Mouse (Mus musculus) mouse embryonic stem cell (cell line): ENCODE data around the gene Vnn1.

Experiments used
- in situ Hi-C, 2 experiments: fragments of 300-500 bp; cut with MboI; formaldehyde crosslinking; loops; 1 replicate in 1 of 2; 3 replicates in 1 of 2; pipeline ENCODE4 v1.14.3; 2019 to 2020; ENCODE audit warnings: low sequenced_read_pairs in 2 of 2, low pct_unique_long_range_greater_than_20kb in 1 of 2, mixed read lengths in 1 of 2; ENCODE audit not compliant: unreplicated experiment in 1 of 2

Vnn1 gene

GRCm38 (mm10) chr10:23894601-23895349 is at the start of gene Vnn1:
Gene Vnn1 (plus strand): TSS chr10:23894688.
- in situ Hi-C loops: no loop called here

GRCm38 (mm10) chr10:23851228-23851912 is 43.1 kb upstream of the Vnn1 start, which contains the start of gene Vnn3:
Gene Vnn3 (plus strand): TSS chr10:23851462.
- in situ Hi-C loops: no loop called here

GRCm38 (mm10) chr10:23852096-23852495 is 42.4 kb upstream of the Vnn1 start:
- in situ Hi-C loops: no loop called here

GRCm38 (mm10) chr10:23864362-23865312 is 29.9 kb upstream of the Vnn1 start:
- in situ Hi-C loops: no loop called here

GRCm38 (mm10) chr10:23880695-23881094 is 13.8 kb upstream of the Vnn1 start:
- in situ Hi-C loops: no loop called here

- in situ Hi-C loops: no loop called here
Measured at GRCm38 (mm10) chr10:23884910-23885309, 9.6 kb upstream of the Vnn1 start.

- in situ Hi-C loops: no loop called here
Measured at GRCm38 (mm10) chr10:23886060-23886459, 8.4 kb upstream of the Vnn1 start.

- in situ Hi-C loops: no loop called here
Measured at GRCm38 (mm10) chr10:23892987-23893386, 1.5 kb upstream of the Vnn1 start.

- in situ Hi-C loops: no loop called here
Measured at GRCm38 (mm10) chr10:23895376-23895775, 888 bp downstream of the Vnn1 start.

- in situ Hi-C loops: no loop called here
Measured at GRCm38 (mm10) chr10:23901119-23901518, 6.6 kb downstream of the Vnn1 start.

GRCm38 (mm10) chr10:23905661-23906060 is 11.2 kb downstream of the Vnn1 start:
- in situ Hi-C loops: no loop called here

- in situ Hi-C loops: no loop called here
Measured at GRCm38 (mm10) chr10:23920056-23920455, 25.6 kb downstream of the Vnn1 start, which contains the start of gene Taar1. Gene Taar1 (plus strand): TSS chr10:23920356.

GRCm38 (mm10) chr10:23922468-23922867 is 28.0 kb downstream of the Vnn1 start:
- in situ Hi-C loops: no loop called here

- in situ Hi-C loops: no loop called here
Measured at GRCm38 (mm10) chr10:23923941-23924340, 29.5 kb downstream of the Vnn1 start.

- in situ Hi-C loops: no loop called here
Measured at GRCm38 (mm10) chr10:23937613-23938012, 43.1 kb downstream of the Vnn1 start.

- in situ Hi-C loops: no loop called here
Measured at GRCm38 (mm10) chr10:23938312-23938711, 43.8 kb downstream of the Vnn1 start, which contains the start of gene Taar2. Gene Taar2 (plus strand): TSS chr10:23938572.

- in situ Hi-C loops: no loop called here
Measured at GRCm38 (mm10) chr10:23942465-23942864, 48.0 kb downstream of the Vnn1 start.

GRCm38 (mm10) chr10:23948026-23948425 is 53.5 kb downstream of the Vnn1 start:
- in situ Hi-C loops: no loop called here
